In genomic region chr15:10469641-10470150, GRCm38 (mm10) we compare ENCODE assay signal across 8 mouse cellular contexts. TPM values are rescaled to one million over a fixed set of nuclear protein-coding genes. Genes with fewer than 3 reads are reported as not detected.
DNase-seq lines count a peak whose midpoint lies in the region; ATAC-seq and TF ChIP-seq lines count a peak whose summit lies in the region.

No protein-coding gene starts in this region.

- no peaks in the 10 kb centered on the region for H3K36me3 ChIP-seq in thymus, adult 2 months (ENCODE audit: control insufficient read depth, insufficient read depth, low read length)
- H3K36me3 ChIP-seq in forebrain, embryonic 14.5 days (ENCODE audit: control insufficient read depth, insufficient read depth, low read length), result no peaks in the 10 kb centered on the region
- H3K36me3 ChIP-seq in midbrain, embryonic 16.5 days (ENCODE audit: control insufficient read depth, insufficient read depth, low read length), result no peaks in the 10 kb centered on the region

- TF ChIP-seq CTCF in thymus, adult 2 months (IDR thresholded peaks at IDR 0.05; ENCODE audit: borderline replicate concordance, control insufficient read depth, extremely low read depth, insufficient read depth, low read length, poor library complexity), result no peak

- intact Hi-C loops in left cerebral cortex, postnatal 25 days (cut with DNase I), result no loop called here

- no peak for TF ChIP-seq POLR2A in thymus, adult 2 months (IDR thresholded peaks at IDR 0.05; ENCODE audit: control insufficient read depth, extremely low read depth, insufficient read depth, low read length, poor library complexity)

- H3K4me3 ChIP-seq in thymus, adult 2 months (ENCODE audit: control insufficient read depth, insufficient read depth, low read length), result peak overlapping the region; percentile 79
- H3K4me3 ChIP-seq in forebrain, embryonic 14.5 days (ENCODE audit: low read depth, low read length), result peak overlapping the region; percentile 82
- peak overlapping the region; percentile 93 for H3K4me3 ChIP-seq in midbrain, embryonic 16.5 days (ENCODE audit: low read depth, low read length)

- H3K9ac ChIP-seq in forebrain, embryonic 14.5 days (ENCODE audit: low read length), result peak overlapping the region; percentile 88
- H3K9ac ChIP-seq in midbrain, embryonic 16.5 days (ENCODE audit: low read depth, low read length), result peak overlapping the region; percentile 88

- under 1% methylated on average over 40 of the region's 40 CpGs for WGBS in thymus, adult 2 months
- WGBS in forebrain, embryonic 14.5 days, result under 1% methylated on average over 40 of the region's 40 CpGs
- WGBS in midbrain, embryonic 16.5 days, result under 1% methylated on average over 40 of the region's 40 CpGs

- no peak for DNase-seq in frontal cortex, postnatal 25 days (ENCODE audit: low spot score in 2 of 2)
- DNase-seq in thymus, adult 2 months, result peak; percentile 28
- no peak for DNase-seq in thymus, postnatal 36 days
- peak; percentile 60 for DNase-seq in forebrain, embryonic 14.5 days (ENCODE audit: low spot score)
- peak; percentile 13 to 38 for DNase-seq in left cerebral cortex, postnatal 25 days (ENCODE audit: low spot score in 2 of 2)
- DNase-seq in Muller cell, postnatal 12 days (ENCODE audit: inconsistent ontology term), result no peak

- no peaks in the 10 kb centered on the region for H3K9me3 ChIP-seq in forebrain, embryonic 14.5 days (replicated peaks; ENCODE audit: control insufficient read depth, low read length)
- no peaks in the 10 kb centered on the region for H3K9me3 ChIP-seq in midbrain, embryonic 16.5 days (replicated peaks; ENCODE audit: control insufficient read depth, low read length, poor library complexity, severe bottlenecking)

- peak; percentile 17 for ATAC-seq in frontal cortex, adult (ENCODE audit: low TSS enrichment)
- peak; percentile 27 for ATAC-seq in forebrain, embryonic 14.5 days
- peak; percentile 34 for ATAC-seq in midbrain, embryonic 16.5 days

- no peaks in the 10 kb centered on the region for H3K27me3 ChIP-seq in thymus, adult 2 months (ENCODE audit: control insufficient read depth, insufficient read depth, low read length)
- H3K27me3 ChIP-seq in forebrain, embryonic 14.5 days (replicated peaks; ENCODE audit: control insufficient read depth, insufficient read depth, low read length), result no peaks in the 10 kb centered on the region
- no peaks in the 10 kb centered on the region for H3K27me3 ChIP-seq in midbrain, embryonic 16.5 days (ENCODE audit: control insufficient read depth, insufficient read depth, low read depth, low read length)

- peak overlapping the region; percentile 82 for H3K4me2 ChIP-seq in forebrain, embryonic 14.5 days (ENCODE audit: low read length)
- peak overlapping the region; percentile 85 for H3K4me2 ChIP-seq in midbrain, embryonic 16.5 days (ENCODE audit: low read length)

- no peak overlapping the region for H3K27ac ChIP-seq in thymus, adult 2 months (ENCODE audit: control insufficient read depth, insufficient read depth, low read length)
- peak overlapping the region; percentile 87 for H3K27ac ChIP-seq in forebrain, embryonic 14.5 days (ENCODE audit: low read depth, low read length)
- peak overlapping the region; percentile 85 for H3K27ac ChIP-seq in midbrain, embryonic 16.5 days (ENCODE audit: low read length)

- H3K4me1 ChIP-seq in thymus, adult 2 months (replicated peaks; ENCODE audit: control insufficient read depth, insufficient read depth, low read length), result 0 out of 2 replicates have a peak, but pooled peaks cover 8% of the 10 kb centered on the region
- H3K4me1 ChIP-seq in forebrain, embryonic 14.5 days (ENCODE audit: control insufficient read depth, insufficient read depth, low read length), result peaks cover 5% of the 10 kb centered on the region; the same call in 1 of the 2 replicates
- H3K4me1 ChIP-seq in midbrain, embryonic 16.5 days (ENCODE audit: control insufficient read depth, insufficient read depth, low read length), result peaks cover 17% of the 10 kb centered on the region

RNA-seq across cellular contexts. Expression of gene Dnajc21, which starts 0.6 kb away (rescaled TPM):
- 1.5 and 1.8 TPM in 2 replicates for polyA plus RNA-seq in thymus, adult 2 months (2012; rRNA removed)
- 5.1 and 7.0 TPM in 2 replicates for polyA plus RNA-seq in forebrain, embryonic 14.5 days (2014; fragmentation: Nextera tagmentation; extraction: Ambion mirVana)
- 10 to 100 TPM; 22.3 to 31.7 TPM for total RNA-seq in left cerebral cortex, postnatal 25 days (2021)
- 8.3 and 8.5 TPM in 2 replicates for polyA plus RNA-seq in midbrain, embryonic 16.5 days (2015; fragmentation: Nextera tagmentation; extraction: Ambion mirVana)

RNA-seq across cellular contexts. Expression of gene Brix1, which starts 16.1 kb away (rescaled TPM):
- polyA plus RNA-seq in thymus, adult 2 months (2012; rRNA removed), result 1.7 and 2.4 TPM in 2 replicates
- polyA plus RNA-seq in forebrain, embryonic 14.5 days (2014; fragmentation: Nextera tagmentation; extraction: Ambion mirVana), result 90.4 and 101 TPM in 2 replicates
- 10 to 100 TPM; 20.8 to 21.8 TPM for total RNA-seq in left cerebral cortex, postnatal 25 days (2021)
- polyA plus RNA-seq in midbrain, embryonic 16.5 days (2015; fragmentation: Nextera tagmentation; extraction: Ambion mirVana), result 54.8 and 62.7 TPM in 2 replicates

RNA-seq across cellular contexts. Expression of gene Rad1, which starts 16.1 kb away (rescaled TPM):
- polyA plus RNA-seq in thymus, adult 2 months (2012; rRNA removed), result 16.0 and 16.1 TPM in 2 replicates
- polyA plus RNA-seq in forebrain, embryonic 14.5 days (2014; fragmentation: Nextera tagmentation; extraction: Ambion mirVana), result 13.7 and 14.3 TPM in 2 replicates
- total RNA-seq in left cerebral cortex, postnatal 25 days (2021), result 10 to 100 TPM; 12.8 to 13.1 TPM
- 20.1 and 24.2 TPM in 2 replicates for polyA plus RNA-seq in midbrain, embryonic 16.5 days (2015; fragmentation: Nextera tagmentation; extraction: Ambion mirVana)

Comparison
In these comparisons a context has a peak if more than half of its experiments do, and no peak if none do; other contexts are left out.
1. DNase-seq: peak in thymus, adult 2 months (single experiment), forebrain, embryonic 14.5 days (single experiment) and left cerebral cortex, postnatal 25 days (2 of 2); none in frontal cortex, postnatal 25 days (0 of 2), thymus, postnatal 36 days (0 of 2) and Muller cell, postnatal 12 days (single experiment).
2. RNA of gene Brix1, which starts 16.1 kb away (polyA plus RNA-seq): 90.4 to 101 TPM in forebrain, embryonic 14.5 days and 54.8 to 62.7 TPM in midbrain, embryonic 16.5 days; 1.7 to 2.4 TPM in thymus, adult 2 months; every median in the first group is over 10 times any median in the second.
3. Peak in every context shown above with its lines, with median percentiles within 50 percentile points of each other: ATAC-seq and H3K4me3 ChIP-seq.